Mouse (Mus musculus) kidney, adult 2 months (tissue): ENCODE measurements around the gene Stard13.

ENCODE experiments used
- CTCF ChIP-seq: fragments of 200-500 bp; conservative IDR thresholded peaks from 2 replicates; pipeline ENCODE4 v1.5.1; 2011; ENCODE audit warnings: low read depth, mild to moderate bottlenecking, control low read depth, low read length, moderate library complexity, mixed read lengths; ENCODE audit not compliant: insufficient read depth, insufficient read length
- POLR2A ChIP-seq: fragments of 200-500 bp; IDR thresholded peaks from one replicate; pipeline ENCODE4 v1.6.1; 2011; ENCODE audit warnings: low read depth, low read length, control low read depth

DNA sequence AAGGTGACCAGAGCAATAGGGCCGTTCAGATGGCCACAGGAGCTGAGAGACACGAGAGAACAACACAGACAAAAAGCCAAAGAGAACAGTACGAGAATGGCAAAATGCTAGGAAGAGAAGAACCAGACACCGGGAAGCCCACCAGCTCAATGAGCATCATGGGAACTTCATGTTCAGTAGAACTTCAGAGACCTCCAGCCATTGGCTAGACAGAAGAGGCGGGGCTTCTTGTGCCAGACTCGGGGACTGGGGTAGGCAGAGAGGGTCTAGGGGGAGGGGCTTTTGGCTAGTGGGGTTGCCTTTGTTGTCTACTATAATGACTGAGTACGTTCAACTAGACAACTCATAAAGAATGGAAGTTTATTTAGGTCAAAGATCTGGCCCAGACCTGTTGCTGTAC lies 239.5 kb downstream of the Stard13 start:
- TF ChIP-seq CTCF (no peak), POLR2A (no peak)
